Mouse (Mus musculus): ENCODE data around the gene 6430571L13Rik.

The 6430571L13Rik gene

DNA sequence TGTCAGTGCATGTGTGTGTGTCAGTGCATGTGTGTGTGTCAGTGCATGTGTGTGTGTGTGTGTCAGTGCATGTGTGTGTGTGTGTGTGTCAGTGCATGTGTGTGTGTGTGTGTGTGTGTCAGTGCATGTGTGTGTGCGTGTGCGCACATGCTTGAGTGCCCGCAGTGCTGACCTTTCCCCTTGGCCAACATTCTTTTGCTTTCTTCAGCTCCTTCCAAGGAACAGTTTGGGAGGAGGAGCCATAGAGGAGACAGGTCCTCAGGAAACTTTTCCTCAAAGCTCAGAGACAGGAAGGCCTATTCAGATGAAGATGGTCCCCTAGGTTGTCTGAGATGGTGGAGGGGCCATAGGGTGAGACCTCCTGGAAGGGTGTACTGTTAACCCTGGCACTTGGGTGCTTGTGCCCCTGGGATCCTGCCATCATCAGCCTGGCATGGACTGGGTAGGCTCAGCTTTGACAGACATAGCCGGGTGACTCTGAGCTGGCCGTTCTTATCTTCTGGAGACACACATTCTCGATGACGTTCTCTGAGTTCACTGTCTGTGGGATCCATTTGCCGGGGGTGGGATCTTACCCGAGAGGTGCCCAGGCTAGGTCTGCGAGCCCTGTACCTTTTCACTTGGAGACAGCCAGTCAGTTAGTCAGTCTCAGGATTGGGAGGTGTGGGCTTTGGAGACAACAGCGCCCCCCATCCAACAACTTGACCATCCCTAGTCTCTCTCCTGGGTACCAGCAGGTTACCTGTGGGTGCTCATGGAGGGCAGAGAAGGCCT, 33.1 kb upstream of the 6430571L13Rik start:
- DNase-seq = no peak

- DNase-seq = no peak
Observed at GRCm38 (mm10) chr9:107307886-107308285, 32.5 kb upstream of the 6430571L13Rik start.

DNA sequence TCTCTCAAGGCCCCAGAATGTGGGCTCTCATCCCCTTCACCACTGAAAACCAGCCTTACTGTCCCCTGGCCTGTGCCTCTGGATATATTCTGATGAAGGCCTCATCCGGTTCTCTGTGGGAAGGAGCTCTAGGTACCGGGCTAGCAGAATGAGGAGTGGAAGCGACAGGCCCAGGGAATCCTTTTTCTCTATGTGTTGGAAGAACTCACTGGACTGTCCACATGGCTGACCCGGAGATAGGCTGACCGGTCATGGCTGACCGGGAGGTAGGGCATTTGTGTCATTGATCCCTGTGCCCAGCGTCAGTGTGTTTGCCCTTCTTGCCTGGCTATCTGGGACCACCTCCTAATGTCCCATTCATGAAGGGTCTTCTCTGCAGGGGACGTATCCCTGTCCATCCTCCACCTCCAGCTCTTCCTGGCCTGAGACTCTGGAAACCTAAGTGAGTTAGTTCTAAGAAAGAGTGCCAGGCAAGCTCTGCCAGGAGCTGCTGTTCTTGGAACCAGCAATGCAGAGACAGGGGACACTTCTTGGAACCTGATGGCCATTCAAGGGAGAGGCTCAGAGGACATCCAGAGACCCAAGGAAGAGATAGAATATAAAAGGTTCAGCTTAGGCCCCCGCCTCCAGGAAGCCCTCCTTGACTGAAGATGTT, 31.9 kb upstream of the 6430571L13Rik start:
- DNase-seq = no peak

DNA sequence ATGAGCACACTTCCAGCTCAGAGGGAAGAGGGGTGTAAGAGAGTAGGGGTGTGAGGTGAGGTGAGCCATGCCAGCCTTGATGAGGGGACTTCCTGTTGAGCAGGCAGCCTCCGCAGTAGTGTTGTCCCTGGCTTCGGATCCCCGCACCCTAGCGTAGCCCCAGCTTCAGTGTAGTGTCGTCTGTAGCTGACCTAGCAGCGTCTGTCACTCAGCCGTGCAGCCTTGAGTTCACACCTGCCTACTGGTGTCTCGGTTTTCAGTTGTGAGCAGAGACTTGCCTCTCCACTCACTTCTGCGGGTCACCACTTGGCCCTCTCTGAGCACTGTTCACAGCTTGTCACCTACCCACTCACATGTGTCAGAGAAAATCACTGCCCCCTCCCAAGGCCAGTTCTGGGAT, 31.2 kb upstream of the 6430571L13Rik start:
- no peak for DNase-seq

- DNase-seq = no peak
Observed at GRCm38 (mm10) chr9:107309600-107309999, 30.8 kb upstream of the 6430571L13Rik start.

GRCm38 (mm10) chr9:107312811-107313584, 27.4 kb upstream of the 6430571L13Rik start:
- peak; percentile 60 to 73 for DNase-seq

DNA sequence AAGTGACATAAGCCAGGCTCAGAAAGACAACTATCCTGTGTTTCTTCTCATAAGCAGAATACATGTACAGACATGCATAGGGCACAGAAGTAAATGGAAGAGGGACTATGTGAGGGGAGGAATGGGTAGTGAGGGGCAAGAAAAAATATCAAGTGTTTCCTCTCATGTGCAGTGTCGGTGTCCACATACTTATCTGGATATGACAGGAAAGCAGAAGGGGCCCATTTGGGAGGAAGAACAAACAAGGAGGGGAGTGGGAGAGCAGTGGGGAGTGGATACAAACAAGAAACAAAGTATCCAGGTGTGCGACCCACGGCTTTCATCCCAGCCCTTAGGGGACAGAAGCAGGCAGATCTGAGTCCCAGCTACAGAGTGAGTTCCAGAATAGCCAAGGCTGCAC, 26.5 kb upstream of the 6430571L13Rik start:
- no peak for DNase-seq

GRCm38 (mm10) chr9:107315791-107316190, 24.6 kb upstream of the 6430571L13Rik start:
- no peak for DNase-seq

- no peak for DNase-seq
Observed at GRCm38 (mm10) chr9:107322461-107323050, 17.8 kb upstream of the 6430571L13Rik start.

DNA sequence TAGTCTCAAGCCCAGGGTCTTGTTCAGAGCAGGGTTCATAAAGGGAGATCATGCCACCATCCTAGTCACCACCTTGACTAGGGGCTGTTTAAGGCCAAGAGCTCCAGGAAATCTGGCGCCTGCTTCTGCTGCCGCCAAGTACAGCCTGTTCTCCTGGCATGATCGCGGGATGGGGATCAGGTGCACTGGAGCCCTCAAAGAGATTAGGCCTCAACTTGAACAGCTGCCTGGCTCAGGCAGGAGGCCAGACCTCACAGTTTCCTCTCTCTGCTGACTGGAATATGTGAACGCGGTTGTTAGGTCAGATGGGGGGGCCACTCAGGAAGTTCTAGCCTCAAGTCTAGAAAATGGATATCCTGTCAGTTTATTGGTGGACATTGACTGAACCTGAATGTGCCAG, 16.8 kb upstream of the 6430571L13Rik start:
- peak in 1 of 2 experiments; percentile 26 for DNase-seq

DNA sequence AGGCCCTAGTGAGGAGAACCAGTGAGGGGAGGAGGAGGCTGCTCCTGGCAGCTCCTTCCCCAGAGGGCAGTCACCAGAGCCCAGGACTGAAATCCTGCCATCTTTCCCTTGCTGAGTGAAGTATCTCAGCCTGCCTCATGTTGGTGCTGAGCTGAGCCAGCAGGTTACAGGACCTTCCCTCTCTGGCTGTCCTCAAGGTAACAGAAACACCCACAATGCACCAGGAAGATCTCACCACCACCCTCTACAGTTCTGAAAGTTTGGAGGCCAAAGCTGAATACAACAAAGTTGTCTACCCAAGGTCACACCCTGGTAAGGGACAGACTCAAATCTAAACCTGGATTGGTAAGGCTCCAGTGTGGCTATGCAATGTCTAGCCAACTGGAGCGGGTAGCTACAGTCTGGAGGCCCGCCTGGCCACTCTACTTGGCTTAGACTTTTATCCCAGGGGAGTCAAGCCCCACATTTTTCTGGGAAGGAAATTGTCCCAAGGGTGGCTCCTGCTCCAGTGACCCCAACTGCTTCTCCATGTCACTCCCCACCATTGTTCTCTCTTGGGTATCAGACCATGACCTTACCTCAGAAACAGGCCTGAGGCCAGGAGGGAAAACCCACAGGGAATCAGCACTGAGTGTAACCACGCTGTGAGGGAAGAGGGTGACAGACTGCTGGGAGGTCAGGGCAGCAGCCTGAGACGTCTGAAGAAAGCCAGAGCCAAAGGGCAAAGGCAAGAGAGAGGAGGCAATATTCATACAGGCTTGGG, 15.4 kb upstream of the 6430571L13Rik start:
- DNase-seq = no peak

- DNase-seq = no peak
Observed at GRCm38 (mm10) chr9:107325904-107326303, 14.5 kb upstream of the 6430571L13Rik start.

GRCm38 (mm10) chr9:107327879-107328620, 12.4 kb upstream of the 6430571L13Rik start:
- DNase-seq = no peak

- DNase-seq = no peak
Observed at GRCm38 (mm10) chr9:107330791-107331190, 9.6 kb upstream of the 6430571L13Rik start.

- DNase-seq = no peak
Observed at GRCm38 (mm10) chr9:107333686-107334085, 6.7 kb upstream of the 6430571L13Rik start.

DNA sequence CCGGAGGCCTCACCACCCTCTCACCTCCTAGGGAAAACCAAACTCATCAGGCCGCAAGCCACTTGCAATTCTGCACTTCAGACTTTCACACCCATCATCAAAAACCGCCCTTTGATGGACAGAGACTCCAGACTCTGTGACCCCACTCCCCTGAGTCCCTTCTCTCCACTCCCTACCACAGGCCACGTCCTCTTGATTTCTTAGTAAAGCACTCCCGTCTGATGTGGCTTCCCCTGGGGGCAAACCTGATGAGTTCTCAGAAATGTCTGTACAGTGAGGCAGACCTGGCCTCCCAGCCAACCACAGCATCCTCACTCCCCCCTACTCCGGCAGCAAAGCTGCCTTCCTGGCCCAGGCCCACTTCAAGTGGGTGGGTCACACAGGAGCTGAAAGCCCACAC, 6.0 kb upstream of the 6430571L13Rik start:
- DNase-seq = peak; percentile 52 to 61

DNA sequence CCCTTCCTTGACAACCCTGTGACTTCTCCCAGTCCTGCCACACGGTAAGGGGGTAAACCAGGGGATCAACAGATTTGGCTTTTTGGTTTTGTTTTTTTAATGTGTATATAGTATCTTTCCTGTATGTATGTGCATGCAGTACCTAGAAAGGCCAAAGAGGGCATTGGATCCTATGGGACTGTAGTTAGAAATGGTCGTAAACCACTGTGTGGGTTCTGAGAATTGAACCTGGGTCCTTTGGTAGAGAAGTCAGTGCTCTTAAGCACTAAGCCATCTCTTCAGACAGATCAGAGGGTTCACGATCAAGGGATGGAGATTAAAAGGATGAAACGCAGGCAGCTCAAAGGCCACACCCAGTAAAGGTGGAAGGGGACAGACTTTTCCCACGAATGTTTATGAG, 5.4 kb upstream of the 6430571L13Rik start:
- no peak for DNase-seq

DNA sequence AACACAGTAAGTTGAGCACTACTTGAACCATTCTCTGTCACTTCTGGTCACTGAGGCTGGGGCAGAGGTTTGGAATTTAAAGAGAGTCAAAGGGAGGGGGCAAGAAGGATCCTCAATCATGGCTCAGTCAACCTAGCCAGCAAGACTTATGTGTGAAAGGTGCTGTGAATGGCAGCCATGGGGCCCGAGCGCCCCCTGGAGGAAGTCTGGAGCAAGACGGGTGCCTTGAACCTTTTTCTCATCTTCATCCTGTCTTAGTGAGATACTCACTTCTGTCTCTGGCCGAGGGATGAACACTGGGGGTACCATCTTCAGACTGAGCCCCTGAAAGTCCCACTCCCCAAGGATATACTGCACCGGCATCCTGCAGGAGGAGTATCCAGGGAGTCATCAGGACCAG, 4.5 kb upstream of the 6430571L13Rik start:
- peak; percentile 66 to 72 for DNase-seq

DNA sequence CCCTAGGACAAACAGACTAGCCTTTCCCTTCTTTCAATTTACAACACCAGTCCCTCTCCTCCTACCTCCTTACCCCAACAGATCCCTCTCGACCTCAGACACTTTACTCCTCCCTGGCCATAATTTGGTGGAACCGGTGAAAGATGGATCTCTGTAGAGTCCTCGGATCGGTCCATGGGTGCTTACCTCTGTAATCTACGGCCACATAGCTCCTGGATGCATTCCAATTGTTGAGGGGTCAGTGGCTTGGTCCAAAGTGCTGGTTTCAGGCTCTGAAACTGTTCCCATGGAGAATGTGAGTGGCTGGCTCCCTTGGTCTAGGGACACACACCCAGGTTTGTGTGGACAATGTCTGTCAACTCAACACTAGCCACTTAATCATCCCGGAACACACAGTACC, 4.0 kb upstream of the 6430571L13Rik start:
- no peak for DNase-seq

- peak; percentile 76 for DNase-seq
Observed at GRCm38 (mm10) chr9:107338172-107338883, 2.1 kb upstream of the 6430571L13Rik start, which contains the start of gene Hemk1. Gene Hemk1, minus strand, starts transcription at chr9:107338350.

All from thymus, postnatal 36 days (tissue).